Mouse (Mus musculus) liver, postnatal 0 days (tissue): ENCODE results near the gene Slc26a11. TPM values are rescaled to one million over a fixed set of nuclear protein-coding genes. Genes with fewer than 3 reads are reported as not detected.

Experiments
- ATAC-seq: fragments of 200-750 bp; cut with Nextera tagmentation; 2 replicates; pipeline ENCODE4 v1.8.0; 2017; ENCODE audit warnings: mild to moderate bottlenecking, moderate library complexity
- DNase-seq: peaks from one replicate; pipeline ENCODE4 v3.0.0-alpha.2; 2016
- H3K27ac ChIP-seq: fragments of 300-500 bp; sonication (generic); 2 replicates; pipeline ENCODE4 v1.5.1; 2014; ENCODE audit warnings: antibody characterized with exemption, moderate library complexity, mild to moderate bottlenecking, low read depth
- H3K27me3 ChIP-seq: fragments of 300-500 bp; sonication (generic); 2 replicates; pipeline ENCODE4 v1.6.1; 2014; ENCODE audit warnings: low read length, control low read depth, mixed read lengths; ENCODE audit not compliant: insufficient read depth
- H3K36me3 ChIP-seq: fragments of 300-500 bp; sonication (generic); replicated peaks from 2 replicates; pipeline ENCODE4 v1.6.1; 2014; ENCODE audit warnings: mild to moderate bottlenecking, control low read depth, low read length, moderate library complexity, mixed read lengths; ENCODE audit not compliant: insufficient read depth
- H3K4me1 ChIP-seq: fragments of 300-500 bp; sonication (generic); 2 replicates; pipeline ENCODE4 v1.6.1; 2014; ENCODE audit warnings: antibody characterized with exemption, mild to moderate bottlenecking, control low read depth; ENCODE audit not compliant: insufficient read depth
- H3K4me2 ChIP-seq: fragments of 300-500 bp; sonication (generic); 2 replicates; pipeline ENCODE4 v1.6.1; 2014; ENCODE audit warnings: low read depth, mild to moderate bottlenecking, low read length, moderate library complexity, mixed read lengths
- H3K4me3 ChIP-seq: fragments of 300-500 bp; sonication (generic); 2 replicates; pipeline ENCODE4 v1.5.1; 2014; ENCODE audit warnings: low read depth, low read length
- H3K9ac ChIP-seq: fragments of 300-500 bp; sonication (generic); replicated peaks from 2 replicates; pipeline ENCODE4 v1.6.1; 2014; ENCODE audit warnings: mild to moderate bottlenecking, moderate library complexity
- H3K9me3 ChIP-seq: fragments of 300-500 bp; sonication (generic); 2 replicates; pipeline ENCODE4 v1.6.1; 2016; ENCODE audit warnings: mild to moderate bottlenecking, control low read depth, low read length, mixed read lengths
- CTCF ChIP-seq: sonication (generic); IDR thresholded peaks from 2 replicates; pipeline ENCODE4 v1.5.1; 2016; ENCODE audit warnings: antibody characterized with exemption, low read depth
- EP300 ChIP-seq: IDR thresholded peaks from 2 replicates; pipeline ENCODE4 v1.6.1; 2016; ENCODE audit warnings: antibody characterized with exemption, low read depth, mild to moderate bottlenecking
- WGBS: fragments of 180-500 bp; shearing (Covaris S2); extraction: QIAGEN DNeasy Blood & Tissue Kit; methylation state at CpG from one replicate; pipeline ENCODE4 v1.1.7; 2014; ENCODE audit not compliant: insufficient replicate concordance; 5-methylcytosine and 5-hydroxymethylcytosine counted together
- polyA plus RNA-seq: library from polyadenylated mRNA; unstranded; fragments of >200 nt; fragmentation: Nextera tagmentation; extraction: Ambion mirVana; gene quantifications from 2 replicates; pipeline ENCODE4 v1.2.1, GENCODE M21; 2015

The Slc26a11 gene
- polyA plus RNA-seq, 1 experiment from 2014 or later = 2.1 TPM

DNA sequence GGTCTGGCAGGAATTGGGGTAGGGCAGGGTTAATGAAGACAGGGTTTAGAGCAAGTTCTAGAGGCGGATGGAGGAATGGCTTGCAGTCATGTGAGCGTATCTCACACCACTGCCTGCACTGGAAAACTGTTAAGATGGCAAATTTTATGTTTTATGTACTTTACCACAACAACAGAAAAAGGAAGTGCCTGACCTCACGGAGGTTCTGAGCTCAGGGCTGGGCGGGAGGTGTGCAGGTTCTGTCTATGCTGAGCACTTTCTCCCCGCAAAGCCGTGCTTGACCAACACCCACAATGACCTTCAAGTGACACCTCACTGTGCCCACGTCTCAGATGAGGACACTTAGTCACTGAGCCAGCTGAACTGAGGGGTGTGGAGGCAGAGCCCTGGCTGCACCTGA is 3.2 kb upstream of the Slc26a11 start:
- Histone ChIP-seq H3K27me3 (no peaks in the 10 kb centered on the region), H3K4me1 (peaks cover 15% of the 10 kb centered on the region), H3K36me3 (no peaks in the 10 kb centered on the region), H3K4me2 (no peak overlapping the region), H3K4me3 (no peak overlapping the region), H3K9me3 (no peaks in the 10 kb centered on the region), H3K27ac (no peak overlapping the region), H3K9ac (no peak overlapping the region)
- DNase-seq = no peak
- TF ChIP-seq CTCF (no peak), EP300 (no peak)
- WGBS = 25% methylated on average over 7 of the region's 7 CpGs
- ATAC-seq = no peak

DNA sequence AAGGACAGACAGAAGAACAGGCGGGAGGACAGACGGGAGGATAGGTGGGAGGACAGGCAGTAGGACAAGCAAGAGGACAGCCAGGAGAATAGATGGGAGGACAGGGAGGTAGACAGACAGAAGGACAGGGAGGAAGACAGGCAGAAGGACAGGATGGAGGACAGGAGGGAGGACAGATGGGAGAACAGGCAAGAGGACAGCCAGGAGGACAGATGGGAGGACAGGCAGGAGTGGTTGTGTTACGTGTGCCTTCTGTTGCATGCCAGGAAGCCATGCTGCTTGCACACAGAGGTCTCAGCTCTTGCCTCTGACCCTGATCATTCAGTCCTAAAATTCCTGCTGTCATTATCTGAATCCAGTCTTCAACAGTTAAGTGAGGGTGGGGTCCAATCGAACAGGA is 1.4 kb upstream of the Slc26a11 start:
- DNase-seq = no peak
- H3K4me1 ChIP-seq = peaks cover 15% of the 10 kb centered on the region
- H3K9ac ChIP-seq = no peak overlapping the region
- no peaks in the 10 kb centered on the region for H3K9me3 ChIP-seq
- H3K4me3 ChIP-seq = no peak overlapping the region
- 76% methylated on average over 4 of the region's 4 CpGs for WGBS
- H3K4me2 ChIP-seq = no peak overlapping the region
- no peak for ATAC-seq
- TF ChIP-seq CTCF (no peak), EP300 (no peak)
- H3K27me3 ChIP-seq = no peaks in the 10 kb centered on the region
- H3K27ac ChIP-seq = no peak overlapping the region
- H3K36me3 ChIP-seq = no peaks in the 10 kb centered on the region

DNA sequence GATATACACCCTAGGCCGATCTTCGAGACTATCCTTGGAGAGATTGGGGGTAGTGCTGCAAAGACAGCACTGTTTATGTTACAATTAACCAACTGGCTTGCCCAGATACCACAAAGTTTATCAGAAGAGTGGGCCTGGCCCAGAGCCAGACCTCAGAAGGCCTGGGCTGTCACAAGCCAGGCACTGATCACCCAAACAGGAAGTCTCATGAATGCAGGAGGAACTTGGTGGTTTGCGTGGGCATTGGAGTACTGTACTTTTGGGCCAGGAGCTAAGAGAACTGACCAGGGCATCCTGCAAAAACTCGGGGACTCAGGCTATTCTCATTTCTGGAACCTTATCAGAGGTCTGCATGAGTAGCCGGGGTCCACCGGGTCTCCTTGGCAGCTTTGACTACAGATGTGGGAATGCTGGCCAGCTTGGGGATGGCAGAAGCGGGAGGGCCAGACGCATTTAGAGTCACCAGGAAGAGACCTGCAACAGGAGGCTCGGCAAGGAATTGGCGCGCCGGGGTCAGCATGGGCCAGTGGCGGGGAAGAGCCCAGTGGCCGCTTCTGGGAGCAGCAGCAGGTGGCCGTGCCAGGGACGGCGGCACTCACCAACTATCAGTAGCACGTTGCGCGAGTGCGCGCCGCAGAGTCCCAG is 437 bp upstream of the Slc26a11 start:
- peak overlapping the region; percentile 85 for H3K27ac ChIP-seq
- no peaks in the 10 kb centered on the region for H3K36me3 ChIP-seq
- ATAC-seq = peak; percentile 75
- DNase-seq = peak; percentile 71
- 4% methylated on average over 15 of the region's 23 CpGs for WGBS
- TF ChIP-seq EP300 (peak; percentile 65; the same call in 1 of the 2 replicates), CTCF (no peak)
- H3K4me2 ChIP-seq = peak overlapping the region; percentile 97
- peak overlapping the region; percentile 57 for H3K4me3 ChIP-seq
- peaks cover 15% of the 10 kb centered on the region for H3K4me1 ChIP-seq
- H3K27me3 ChIP-seq = no peaks in the 10 kb centered on the region
- peak overlapping the region; percentile 59 for H3K9ac ChIP-seq
- no peaks in the 10 kb centered on the region for H3K9me3 ChIP-seq

DNA sequence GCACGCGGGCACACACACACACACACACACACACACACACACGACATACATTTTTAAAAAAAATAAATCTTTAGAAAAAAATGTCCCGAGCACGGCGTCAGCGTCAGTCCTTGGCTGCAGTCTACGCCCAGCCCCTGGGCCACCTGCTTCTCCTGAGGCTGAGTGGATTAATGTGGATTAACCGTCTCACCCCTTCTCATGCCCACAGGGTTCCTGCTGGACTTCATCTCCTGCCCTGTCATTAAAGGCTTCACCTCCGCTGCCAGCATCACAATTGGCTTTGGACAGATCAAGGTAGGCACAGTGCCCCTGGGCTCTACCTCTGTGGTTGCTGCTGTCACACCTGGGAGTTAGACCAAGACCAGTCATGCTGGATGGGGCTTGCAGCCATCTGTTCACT is 3.7 kb downstream of the Slc26a11 start:
- H3K4me3 ChIP-seq = no peak overlapping the region
- DNase-seq (no peak), ATAC-seq (no peak)
- H3K27me3 ChIP-seq = no peaks in the 10 kb centered on the region
- no peak overlapping the region for H3K4me2 ChIP-seq
- TF ChIP-seq EP300 = no peak
- WGBS = 84% methylated on average over 10 of the region's 10 CpGs
- H3K36me3 ChIP-seq = no peaks in the 10 kb centered on the region
- no peaks in the 10 kb centered on the region for H3K9me3 ChIP-seq
- no peak overlapping the region for H3K27ac ChIP-seq
- peaks cover 15% of the 10 kb centered on the region for H3K4me1 ChIP-seq
- H3K9ac ChIP-seq = no peak overlapping the region

DNA sequence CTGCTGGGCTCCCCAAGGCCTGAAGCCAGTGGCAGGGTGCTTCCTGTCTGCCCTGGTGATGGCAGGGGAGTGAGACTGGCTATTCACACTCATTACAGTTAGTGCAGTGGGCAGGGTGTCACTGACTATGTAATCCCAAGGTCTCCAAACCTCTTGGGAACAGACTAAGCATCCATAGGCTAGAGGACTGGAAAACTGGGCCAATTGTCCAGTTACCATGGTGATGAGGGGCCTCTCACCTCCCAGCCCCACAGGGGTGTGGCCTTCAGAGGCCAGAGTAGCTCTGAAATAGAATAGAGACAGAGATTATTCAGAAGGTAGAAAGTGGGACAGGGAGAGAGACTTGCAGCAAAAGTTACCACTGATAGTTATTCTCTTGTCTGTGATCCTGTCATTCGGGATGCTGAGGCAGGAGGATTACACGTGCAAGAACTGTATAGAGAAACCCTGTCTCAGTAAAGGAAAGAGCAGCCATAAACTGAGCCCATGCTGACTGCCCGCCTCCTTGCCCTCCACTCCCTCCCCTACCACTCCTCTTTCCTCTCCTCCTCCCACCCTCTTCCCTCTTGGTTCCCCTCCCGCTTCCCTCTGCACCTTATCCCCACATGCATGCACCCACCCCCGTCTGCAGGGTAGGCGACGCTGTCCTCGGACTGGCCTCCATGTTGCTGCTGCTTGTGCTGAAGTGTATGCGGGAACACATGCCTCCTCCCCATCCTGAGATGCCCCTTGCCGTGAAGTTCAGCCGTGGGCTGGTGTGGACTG is 7.6 kb downstream of the Slc26a11 start:
- DNase-seq (no peak), ATAC-seq (peak; percentile 8; the same call in 1 of the 2 replicates)
- Histone ChIP-seq H3K36me3 (no peaks in the 10 kb centered on the region), H3K4me3 (no peak overlapping the region), H3K4me1 (no peaks in the 10 kb centered on the region), H3K9ac (no peak overlapping the region), H3K4me2 (no peak overlapping the region), H3K9me3 (no peaks in the 10 kb centered on the region), H3K27me3 (no peaks in the 10 kb centered on the region), H3K27ac (no peak overlapping the region)
- WGBS = 34% methylated on average over 11 of the region's 11 CpGs
- no peak for TF ChIP-seq EP300
- no peak for TF ChIP-seq CTCF

DNA sequence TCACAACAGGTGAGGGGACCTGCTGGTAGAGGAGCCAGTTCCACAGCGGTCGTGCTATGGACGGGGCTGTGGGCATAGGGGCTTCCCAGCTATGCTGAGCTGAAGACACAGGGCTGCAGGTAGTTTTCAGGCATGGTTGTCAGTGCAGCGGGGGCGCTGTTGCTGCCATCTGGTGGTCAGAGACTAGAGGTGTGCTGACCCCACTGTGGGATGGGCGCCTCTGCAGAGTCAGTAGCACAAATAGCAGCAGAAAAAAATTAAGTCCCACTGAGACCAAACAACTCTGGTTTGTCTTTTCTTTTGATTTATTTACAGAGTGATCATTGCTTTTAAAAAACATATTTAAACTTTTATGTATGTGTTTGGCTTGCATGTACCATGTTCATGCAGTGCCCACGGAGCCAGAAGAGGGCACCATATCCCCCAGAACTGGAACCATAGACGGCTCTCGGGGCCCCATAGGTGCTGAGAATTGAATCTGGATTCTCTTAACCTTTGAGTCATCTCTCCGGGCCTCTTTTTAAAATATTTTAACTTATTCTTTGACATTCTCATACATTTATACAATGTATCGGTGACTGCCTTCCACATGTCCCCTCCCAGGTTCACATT is 8.3 kb downstream of the Slc26a11 start:
- H3K4me3 ChIP-seq = no peak overlapping the region
- H3K9ac ChIP-seq = no peak overlapping the region
- no peaks in the 10 kb centered on the region for H3K36me3 ChIP-seq
- WGBS = 35% methylated on average over 11 of the region's 11 CpGs
- H3K4me2 ChIP-seq = no peak overlapping the region
- DNase-seq (peak; percentile 77), ATAC-seq (peak; percentile 83)
- no peaks in the 10 kb centered on the region for H3K27me3 ChIP-seq
- H3K4me1 ChIP-seq = no peaks in the 10 kb centered on the region
- no peak overlapping the region for H3K27ac ChIP-seq
- no peak for TF ChIP-seq EP300
- TF ChIP-seq CTCF = peak; percentile 91
- no peaks in the 10 kb centered on the region for H3K9me3 ChIP-seq
